Mouse (Mus musculus) MEL (cell line): Measurements from ENCODE around the gene Slfn2. TPM values are rescaled to one million over a fixed set of nuclear protein-coding genes. Genes with fewer than 3 reads are reported as not detected.

Source experiments
- DNase-seq: peaks from one replicate; pipeline ENCODE4 v3.0.0; 2011; ENCODE audit warnings: low read depth, low spot score
- H3K27ac ChIP-seq: 2 replicates; pipeline ENCODE4 v1.5.1; 2012; ENCODE audit warnings: low read depth, mild to moderate bottlenecking, control low read depth, low read length, moderate library complexity; ENCODE audit not compliant: control insufficient read depth
- H3K27me3 ChIP-seq, 2 experiments: fragments of 150-350 bp in 1 of 2; sonication (generic) in 1 of 2; 2 replicates each; pipeline ENCODE4 v1.6.1; 2012; ENCODE audit warnings: low read length in 2 of 2, mild to moderate bottlenecking in 2 of 2, improper control_type of control experiment in 1 of 2, moderate library complexity in 1 of 2; ENCODE audit not compliant: insufficient read depth in 2 of 2, control insufficient read depth in 1 of 2
- H3K36me3 ChIP-seq, 2 experiments: 2 replicates each; pipeline ENCODE4 v1.6.1; 2012 to 2014; ENCODE audit warnings: low read length in 2 of 2, improper control_type of control experiment in 1 of 2, inconsistent platforms in 1 of 2, mild to moderate bottlenecking in 1 of 2; ENCODE audit not compliant: insufficient read depth in 2 of 2, control insufficient read depth in 1 of 2
- H3K4me1 ChIP-seq, 2 experiments: fragments of 150-350 bp in 1 of 2; sonication (generic) in 1 of 2; 2 replicates each; pipeline ENCODE4 v1.6.1; 2012; ENCODE audit warnings: low read length in 2 of 2, improper control_type of control experiment in 1 of 2, mild to moderate bottlenecking in 1 of 2; ENCODE audit not compliant: insufficient read depth in 2 of 2, control insufficient read depth in 1 of 2
- H3K4me3 ChIP-seq, 2 experiments: fragments of 150-350 bp in 1 of 2; sonication (generic) in 1 of 2; 2 replicates each; pipeline ENCODE4 v1.5.1; 2012; ENCODE audit warnings: low read depth in 2 of 2, low read length in 2 of 2, mild to moderate bottlenecking in 2 of 2, moderate library complexity in 2 of 2, control low read depth in 1 of 2, improper control_type of control experiment in 1 of 2; ENCODE audit not compliant: control insufficient read depth in 1 of 2, insufficient read depth in 1 of 2
- H3K79me2 ChIP-seq: 2 replicates; pipeline ENCODE4 v1.6.1; 2012; ENCODE audit warnings: mild to moderate bottlenecking, low read length, moderate library complexity; ENCODE audit not compliant: control insufficient read depth, poor library complexity, insufficient read depth
- H3K9ac ChIP-seq: 2 replicates; pipeline ENCODE4 v1.6.1; 2012; ENCODE audit warnings: low read depth, mild to moderate bottlenecking, control low read depth, low read length, moderate library complexity; ENCODE audit not compliant: control insufficient read depth, poor library complexity, severe bottlenecking
- H3K9me3 ChIP-seq: fragments of 150-350 bp; sonication (generic); replicated peaks from 2 replicates; pipeline ENCODE4 v1.6.1; 2012; ENCODE audit warnings: mild to moderate bottlenecking, low read length, improper control_type of control experiment, moderate library complexity; ENCODE audit not compliant: insufficient read depth
- BHLHE40 ChIP-seq: IDR thresholded peaks from 2 replicates; pipeline ENCODE4 v1.6.1; 2012; ENCODE audit warnings: low read depth, mild to moderate bottlenecking, inconsistent platforms, low read length, improper control_type of control experiment, borderline replicate concordance
- CHD2 ChIP-seq: IDR thresholded peaks from 2 replicates; pipeline ENCODE4 v1.6.1; 2011; ENCODE audit warnings: low read length, improper control_type of control experiment
- ELF1 ChIP-seq: IDR thresholded peaks from 2 replicates; pipeline ENCODE4 v1.6.1; 2014; ENCODE audit warnings: low read depth, mild to moderate bottlenecking, inconsistent platforms, low read length, improper control_type of control experiment, moderate library complexity
- EP300 ChIP-seq, 2 experiments: IDR thresholded peaks; 2 replicates each; pipeline ENCODE4 v1.6.1; 2011; ENCODE audit warnings: improper control_type of control experiment in 2 of 2, low read length in 2 of 2, low read depth in 1 of 2, mild to moderate bottlenecking in 1 of 2
- ETS1 ChIP-seq: IDR thresholded peaks from 2 replicates; pipeline ENCODE4 v1.6.1; 2012; ENCODE audit warnings: low read depth, mild to moderate bottlenecking, inconsistent platforms, low read length, improper control_type of control experiment, moderate library complexity
- GABPA ChIP-seq: IDR thresholded peaks from 2 replicates; pipeline ENCODE4 v1.6.1; 2012; ENCODE audit warnings: low read depth, mild to moderate bottlenecking, inconsistent platforms, low read length, improper control_type of control experiment, moderate library complexity
- GATA1 ChIP-seq: IDR thresholded peaks from 2 replicates; pipeline ENCODE4 v1.6.1; 2011; ENCODE audit warnings: low read depth, low read length, improper control_type of control experiment
- HCFC1 ChIP-seq: IDR thresholded peaks from 2 replicates; pipeline ENCODE4 v1.6.1; 2012; ENCODE audit warnings: low read depth, mild to moderate bottlenecking, inconsistent platforms, low read length, improper control_type of control experiment, moderate library complexity
- KAT2A ChIP-seq: conservative IDR thresholded peaks from 2 replicates; pipeline ENCODE4 v1.6.1; 2012; ENCODE audit warnings: low read depth, low read length, improper control_type of control experiment, inconsistent platforms
- MAX ChIP-seq: IDR thresholded peaks from 2 replicates; pipeline ENCODE4 v1.6.1; 2011; ENCODE audit warnings: low read length, improper control_type of control experiment
- MXI1 ChIP-seq: IDR thresholded peaks from 2 replicates; pipeline ENCODE4 v1.6.1; 2011; ENCODE audit warnings: mild to moderate bottlenecking, low read depth, low read length, improper control_type of control experiment
- MYB ChIP-seq: IDR thresholded peaks from 2 replicates; pipeline ENCODE4 v1.6.1; 2011; ENCODE audit warnings: mild to moderate bottlenecking, low read depth, low read length, improper control_type of control experiment
- MYC ChIP-seq: IDR thresholded peaks from 2 replicates; pipeline ENCODE4 v1.6.1; 2011; ENCODE audit warnings: low read depth, mild to moderate bottlenecking, low read length, improper control_type of control experiment, moderate library complexity
- NELFE ChIP-seq: IDR thresholded peaks from 2 replicates; pipeline ENCODE4 v1.6.1; 2011; ENCODE audit warnings: low read depth, low read length, improper control_type of control experiment
- NRF1 ChIP-seq: IDR thresholded peaks from 2 replicates; pipeline ENCODE4 v1.6.1; 2014; ENCODE audit warnings: low read depth, mild to moderate bottlenecking, inconsistent platforms, low read length, improper control_type of control experiment, moderate library complexity; ENCODE audit not compliant: poor library complexity, insufficient read depth, severe bottlenecking
- POLR2A ChIP-seq, 2 experiments: IDR thresholded peaks; 2 replicates each; pipeline ENCODE4 v1.6.1; 2011 to 2012; ENCODE audit warnings: low read length in 2 of 2, mild to moderate bottlenecking in 2 of 2, control low read depth in 1 of 2, improper control_type of control experiment in 1 of 2, low read depth in 1 of 2, moderate library complexity in 1 of 2; ENCODE audit not compliant: control insufficient read depth in 1 of 2, insufficient read depth in 1 of 2, poor library complexity in 1 of 2
- POLR2AphosphoS2 ChIP-seq: IDR thresholded peaks from 2 replicates; pipeline ENCODE4 v1.6.1; 2011; ENCODE audit warnings: low read length, improper control_type of control experiment
- RCOR1 ChIP-seq: IDR thresholded peaks from 2 replicates; pipeline ENCODE4 v1.6.1; 2012; ENCODE audit warnings: low read depth, mild to moderate bottlenecking, inconsistent platforms, low read length, improper control_type of control experiment
- SMC3 ChIP-seq: IDR thresholded peaks from 2 replicates; pipeline ENCODE4 v1.6.1; 2011; ENCODE audit warnings: low read depth, low read length, improper control_type of control experiment
- TAL1 ChIP-seq: IDR thresholded peaks from 2 replicates; pipeline ENCODE4 v1.6.1; 2012; ENCODE audit warnings: mild to moderate bottlenecking, inconsistent platforms, low read length, moderate library complexity, mixed read lengths
- TBP ChIP-seq: IDR thresholded peaks from 2 replicates; pipeline ENCODE4 v1.8.0; 2011; ENCODE audit warnings: low read depth, low read length, improper control_type of control experiment
- TCF12 ChIP-seq: IDR thresholded peaks from 2 replicates; pipeline ENCODE4 v1.6.1; 2014; ENCODE audit warnings: low read depth, mild to moderate bottlenecking, inconsistent platforms, low read length, improper control_type of control experiment, moderate library complexity
- USF1 ChIP-seq: IDR thresholded peaks from 2 replicates; pipeline ENCODE4 v1.6.1; 2014; ENCODE audit warnings: low read depth, mild to moderate bottlenecking, inconsistent platforms, low read length, improper control_type of control experiment, moderate library complexity
- USF2 ChIP-seq, 2 experiments: IDR thresholded peaks; 2 replicates each; pipeline ENCODE4 v1.6.1; 2011 to 2012; ENCODE audit warnings: improper control_type of control experiment in 2 of 2, low read length in 2 of 2, borderline replicate concordance in 1 of 2, inconsistent platforms in 1 of 2, low read depth in 1 of 2, mild to moderate bottlenecking in 1 of 2; ENCODE audit not compliant: insufficient read depth in 1 of 2
- ZC3H11A ChIP-seq: IDR thresholded peaks from 2 replicates; pipeline ENCODE4 v1.6.1; 2012; ENCODE audit warnings: low read depth, mild to moderate bottlenecking, inconsistent platforms, low read length, improper control_type of control experiment
- polyA plus RNA-seq, 2 experiments: library from polyadenylated mRNA; stranded (reverse) in 1 of 2; unstranded in 1 of 2; fragments of >175 nt in 1 of 2; fragments of >200 nt in 1 of 2; gene quantifications; 2 replicates each; pipeline versions ENCODE4 v1.2.1 to v1.2.4; 2012; ENCODE audit warnings: low replicate concordance in 2 of 2, low read depth in 1 of 2; ENCODE audit not compliant: insufficient read length in 2 of 2, insufficient read depth in 1 of 2, missing spikeins in 1 of 2
- total RNA-seq: library from RNA; depleted of rRNA; stranded (reverse); fragments of 300-350 nt; gene quantifications from 2 replicates; pipeline ENCODE4 v1.2.3, GENCODE M21; 2012

The Slfn2 gene
- total and polyA plus RNA-seq, 3 experiments = 0.07 to 0.46 TPM; not detected in 1

DNA sequence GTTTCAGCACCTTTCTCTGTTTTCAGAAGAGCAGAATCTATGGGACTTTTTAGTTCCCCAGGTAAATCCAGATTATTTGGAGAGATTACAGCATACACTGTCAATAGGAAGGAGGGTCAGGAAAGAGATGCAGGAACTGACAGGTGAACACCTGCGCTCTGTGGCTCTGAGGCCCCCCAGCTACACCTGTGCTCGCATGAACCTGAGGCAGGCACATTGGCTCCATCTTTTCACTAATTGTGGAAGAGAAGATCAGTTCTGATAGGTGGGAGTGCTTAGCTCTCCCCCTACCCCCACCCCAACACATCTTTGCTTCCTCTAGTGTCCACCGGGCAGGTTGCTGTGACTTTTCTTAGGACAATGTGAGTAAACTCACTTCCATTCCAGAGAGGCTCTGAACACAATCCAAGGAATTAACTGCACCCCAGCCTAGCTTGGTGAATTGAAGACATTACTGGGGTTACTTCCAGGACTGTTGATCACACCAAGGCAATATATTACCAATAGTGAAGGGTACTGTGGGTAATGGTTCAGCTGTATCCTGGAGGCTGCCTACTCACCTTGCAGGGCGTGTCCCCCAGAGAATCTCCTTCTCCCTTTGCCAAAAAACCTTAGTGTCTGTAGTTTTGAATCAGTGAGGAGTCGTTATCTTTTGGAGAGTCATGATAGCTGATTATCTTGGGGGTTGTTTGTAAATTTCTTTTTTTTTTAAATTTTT, 13.7 kb downstream of the Slfn2 start:
- TF ChIP-seq SMC3 (no peak), USF2 (IDR thresholded peaks at IDR 0.05; ENCODE audit: borderline replicate concordance in 1 of 2, insufficient read depth in 1 of 2, low read depth in 1 of 2, low read length in 2 of 2) (no peak), EP300 (IDR thresholded peaks at IDR 0.05; ENCODE audit: low read depth in 1 of 2, low read length in 2 of 2) (no peak), TAL1 (no peak), ZC3H11A (no peak), ELF1 (no peak), TBP (no peak), TCF12 (no peak), MYC (no peak; the same call in 1 of the 2 replicates), BHLHE40 (no peak), HCFC1 (no peak), CHD2 (no peak), NELFE (no peak)
- Histone ChIP-seq H3K4me3 (no peak overlapping the region; a peak in 1 of 4 replicates), H3K36me3 (peaks cover 0 to 25% of the 10 kb centered on the region in 2 experiments; a peak in 2 of 4 replicates), H3K9me3 (no peaks in the 10 kb centered on the region), H3K9ac (peak overlapping the region; percentile 3), H3K27me3 (no peaks in the 10 kb centered on the region), H3K4me1 (peaks cover 5 to 19% of the 10 kb centered on the region in 2 experiments), H3K79me2 (no peaks in the 10 kb centered on the region), H3K27ac (peak overlapping the region; percentile 64)
- DNase-seq = no peak

DNA sequence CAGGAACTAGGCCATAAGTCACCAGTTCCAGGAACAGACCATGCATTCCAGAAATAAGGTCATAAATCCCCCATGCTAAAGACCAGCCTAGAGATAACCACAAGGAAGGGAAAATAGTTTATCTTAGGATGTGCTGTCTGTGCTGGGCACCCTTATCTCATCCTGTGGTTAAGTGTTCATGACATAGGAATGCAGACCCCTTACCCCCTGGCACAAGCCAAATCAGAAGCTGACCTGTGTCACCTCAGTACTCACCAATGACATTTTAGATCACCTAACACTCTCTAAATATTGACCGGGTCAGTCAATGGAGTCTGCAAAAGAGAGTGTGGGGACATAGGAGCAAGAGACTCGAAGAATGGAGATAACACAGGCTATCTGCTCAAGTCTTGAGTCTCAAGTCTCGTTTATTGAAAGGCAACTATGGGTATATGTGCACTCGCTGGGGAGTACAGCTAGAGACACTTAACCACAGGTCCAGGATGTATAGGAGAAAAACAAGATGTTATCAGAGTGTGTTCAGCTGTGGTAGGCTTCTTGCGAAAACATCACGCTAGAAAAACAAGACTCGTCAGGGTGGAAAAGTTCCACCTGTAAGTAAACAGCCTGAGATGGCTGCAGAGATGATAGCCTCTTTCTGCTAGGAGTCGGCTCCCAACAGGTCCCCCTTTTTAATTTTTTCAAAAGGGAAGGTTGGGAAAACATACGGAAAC, 14.7 kb downstream of the Slfn2 start:
- TF ChIP-seq TAL1 (peak; percentile 61), CHD2 (no peak), ETS1 (peak; percentile 48; the same call in 1 of the 2 replicates), KAT2A (no peak), MAX (no peak), POLR2A (IDR thresholded peaks at IDR 0.05; ENCODE audit: control insufficient read depth in 1 of 2, insufficient read depth in 1 of 2, low read depth in 1 of 2, low read length in 2 of 2, poor library complexity in 1 of 2) (no peak), RCOR1 (peak; percentile 46; the same call in 1 of the 2 replicates), TCF12 (peak; percentile 48; the same call in 1 of the 2 replicates), GABPA (no peak), NRF1 (no peak), USF1 (no peak), MYB (no peak), USF2 (IDR thresholded peaks at IDR 0.05; ENCODE audit: borderline replicate concordance in 1 of 2, insufficient read depth in 1 of 2, low read depth in 1 of 2, low read length in 2 of 2) (no peak), EP300 (IDR thresholded peaks at IDR 0.05; ENCODE audit: low read depth in 1 of 2, low read length in 2 of 2) (peak; percentile 74 to 85), HCFC1 (no peak), MXI1 (no peak), POLR2AphosphoS2 (no peak), GATA1 (peak; percentile 87), TBP (no peak)
- Histone ChIP-seq H3K4me1 (peaks cover 5 to 19% of the 10 kb centered on the region in 2 experiments), H3K9me3 (no peaks in the 10 kb centered on the region), H3K9ac (no peak overlapping the region), H3K27me3 (no peaks in the 10 kb centered on the region; a peak in 1 of 4 replicates), H3K4me3 (no peak overlapping the region), H3K79me2 (no peaks in the 10 kb centered on the region), H3K36me3 (peaks cover 0 to 25% of the 10 kb centered on the region in 2 experiments; a peak in 2 of 4 replicates), H3K27ac (0 out of 2 replicates have a peak overlapping the region, but pooled peaks have one; percentile 5)
- DNase-seq = peak; percentile 55
